Mouse (Mus musculus): Measurements from ENCODE around the gene Miga2. TPM values are rescaled to one million over a fixed set of nuclear protein-coding genes. Genes with fewer than 3 reads are reported as not detected.

Miga2 gene
- polyA plus RNA-seq, 1 experiment from 2014 or later = 23.9 TPM

DNA sequence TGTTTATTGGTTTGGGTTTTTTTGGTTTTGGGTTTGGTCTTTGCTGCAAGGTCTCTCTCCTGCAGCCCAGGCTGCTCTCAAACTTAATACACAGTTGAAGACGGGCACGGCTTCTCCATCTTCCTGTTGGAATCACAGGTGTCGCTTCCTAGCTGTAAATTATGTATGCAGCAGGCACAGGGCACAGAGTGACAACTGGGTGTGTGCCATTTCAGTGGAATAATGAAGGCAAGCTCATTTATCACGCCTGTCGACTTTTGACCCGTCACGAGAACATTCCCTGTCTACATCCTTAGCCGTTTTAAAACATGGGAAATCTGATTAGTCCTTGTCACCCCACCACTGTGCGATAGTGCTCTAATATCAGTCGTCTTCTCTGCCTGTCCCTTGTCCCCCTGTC, 3.4 kb upstream of the Miga2 start:
- no peaks in the 10 kb centered on the region for H3K9me3 ChIP-seq
- WGBS = 81% methylated on average over 10 of the region's 10 CpGs
- H3K27ac ChIP-seq = no peak overlapping the region
- H3K4me3 ChIP-seq = no peak overlapping the region
- no peaks in the 10 kb centered on the region for H3K27me3 ChIP-seq
- no peak overlapping the region for H3K9ac ChIP-seq
- peaks cover 35% of the 10 kb centered on the region for H3K4me1 ChIP-seq
- no peak for ATAC-seq (ENCODE audit: insufficient number of reproducible peaks, insufficient read depth, low FRiP score, low TSS enrichment, low read depth)
- H3K4me2 ChIP-seq = no peak overlapping the region
- no peaks in the 10 kb centered on the region for H3K36me3 ChIP-seq

GRCm38 (mm10) chr2:30362865-30363264, 1.2 kb upstream of the Miga2 start:
- Histone ChIP-seq H3K36me3 (peaks cover 14% of the 10 kb centered on the region), H3K27me3 (no peaks in the 10 kb centered on the region), H3K4me3 (no peak overlapping the region), H3K4me1 (peaks cover 24% of the 10 kb centered on the region), H3K4me2 (no peak overlapping the region), H3K9ac (no peak overlapping the region), H3K9me3 (no peaks in the 10 kb centered on the region), H3K27ac (no peak overlapping the region)
- no peak for ATAC-seq (ENCODE audit: insufficient number of reproducible peaks, insufficient read depth, low FRiP score, low TSS enrichment, low read depth)
- 73% methylated on average over 5 of the region's 5 CpGs for WGBS

DNA sequence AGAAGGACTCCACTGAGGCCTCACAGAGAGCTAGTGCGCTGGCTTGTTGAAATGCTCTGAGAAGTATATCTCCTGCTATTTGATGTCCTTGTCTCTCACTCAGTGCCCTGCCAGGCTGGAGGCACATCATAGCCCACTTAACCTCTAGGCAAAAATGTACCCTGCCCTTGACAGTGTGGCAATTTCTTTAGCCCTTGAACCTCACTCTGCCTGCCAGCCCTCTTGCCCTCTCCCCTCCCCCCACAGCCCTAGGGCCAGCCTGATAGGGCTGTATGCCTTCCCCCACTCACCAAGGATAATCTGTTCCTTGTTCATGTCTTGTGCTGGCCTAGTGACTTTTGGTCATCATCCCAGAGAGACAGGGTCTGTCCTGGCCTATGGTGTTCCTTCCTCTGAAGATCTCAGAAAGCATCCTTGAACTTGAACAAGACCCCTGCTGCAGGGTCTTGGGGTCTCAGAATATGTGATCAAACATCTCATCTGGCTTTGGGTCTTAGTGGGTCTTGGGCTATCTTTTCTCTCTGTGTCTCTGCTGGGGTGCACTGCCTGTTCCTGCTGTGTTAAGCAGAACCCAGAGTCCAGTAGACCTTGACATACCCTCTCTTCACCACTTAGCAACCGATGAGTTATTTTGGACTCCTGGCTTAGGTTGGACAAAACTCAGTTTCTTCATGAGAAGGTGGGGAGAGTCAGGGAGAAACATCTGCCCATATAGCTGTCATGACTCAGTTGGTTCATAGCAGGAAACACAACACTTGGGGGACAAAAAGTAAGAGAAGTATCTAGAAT, 1.4 kb downstream of the Miga2 start:
- Histone ChIP-seq H3K27me3 (no peaks in the 10 kb centered on the region), H3K4me3 (peak overlapping the region; percentile 68), H3K36me3 (peaks cover 40% of the 10 kb centered on the region), H3K4me2 (peak overlapping the region; percentile 95), H3K27ac (0 out of 2 replicates have a peak overlapping the region, but pooled peaks have one; percentile 4), H3K9ac (peak overlapping the region; percentile 90), H3K4me1 (peaks cover 14% of the 10 kb centered on the region), H3K9me3 (no peaks in the 10 kb centered on the region)
- no peak for ATAC-seq (ENCODE audit: insufficient number of reproducible peaks, insufficient read depth, low FRiP score, low TSS enrichment, low read depth)
- 84% methylated on average over 2 of the region's 2 CpGs for WGBS

DNA sequence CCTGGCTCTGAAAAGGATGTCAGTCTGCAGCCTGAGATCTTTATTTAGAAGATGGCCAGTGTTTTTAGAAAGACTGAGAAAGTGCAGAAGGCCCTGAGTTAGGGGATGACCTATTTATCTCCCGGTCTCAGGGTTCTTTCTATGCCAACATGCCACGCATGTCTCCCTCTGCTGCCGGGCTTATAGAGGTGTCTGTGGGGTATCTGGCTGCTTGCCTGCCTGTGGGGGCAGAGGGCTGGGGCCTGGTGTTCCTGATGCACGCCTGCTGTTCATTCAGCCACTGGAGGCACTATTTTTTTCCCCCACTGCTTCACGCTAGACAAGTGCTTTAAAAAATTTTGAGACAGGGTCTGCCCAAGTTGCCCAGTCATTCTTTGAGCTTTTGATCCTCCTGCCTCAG, 2.2 kb downstream of the Miga2 start:
- no peak overlapping the region for H3K9ac ChIP-seq
- WGBS = 74% methylated on average over 5 of the region's 5 CpGs
- H3K27me3 ChIP-seq = no peaks in the 10 kb centered on the region
- H3K4me1 ChIP-seq = peaks cover 14% of the 10 kb centered on the region
- H3K9me3 ChIP-seq = no peaks in the 10 kb centered on the region
- H3K36me3 ChIP-seq = peaks cover 47% of the 10 kb centered on the region
- no peak overlapping the region for H3K4me3 ChIP-seq
- no peak for ATAC-seq (ENCODE audit: insufficient number of reproducible peaks, insufficient read depth, low FRiP score, low TSS enrichment, low read depth)
- H3K27ac ChIP-seq = 0 out of 2 replicates have a peak overlapping the region, but pooled peaks have one; percentile 4
- H3K4me2 ChIP-seq = no peak overlapping the region

GRCm38 (mm10) chr2:30371544-30371943, 7.5 kb downstream of the Miga2 start:
- no peak for ATAC-seq (ENCODE audit: insufficient number of reproducible peaks, insufficient read depth, low FRiP score, low TSS enrichment, low read depth)

DNA sequence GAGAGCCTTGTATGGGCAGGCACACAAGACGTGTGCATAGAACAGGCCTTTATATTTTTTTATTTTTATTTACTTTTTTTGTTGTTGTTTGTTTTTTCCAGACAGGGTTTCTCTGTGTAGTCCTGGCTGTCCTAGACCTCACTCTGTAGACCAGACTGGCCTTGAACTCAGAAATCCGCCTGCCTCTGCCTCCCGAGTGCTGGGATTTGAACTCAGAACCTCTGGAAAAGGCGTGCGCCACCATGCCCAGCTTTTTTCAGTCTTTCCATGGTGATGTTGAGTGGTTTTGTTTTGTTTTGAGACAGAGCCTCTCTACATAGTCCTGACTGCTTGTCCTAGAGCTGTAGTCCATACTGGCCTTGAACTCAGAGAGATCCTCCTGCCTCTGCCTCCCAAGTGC, 8.7 kb downstream of the Miga2 start:
- Histone ChIP-seq H3K36me3 (peaks cover 97% of the 10 kb centered on the region), H3K4me1 (no peaks in the 10 kb centered on the region), H3K9ac (no peak overlapping the region), H3K4me2 (no peak overlapping the region), H3K27me3 (no peaks in the 10 kb centered on the region), H3K9me3 (no peaks in the 10 kb centered on the region), H3K27ac (no peak overlapping the region), H3K4me3 (no peak overlapping the region)
- ATAC-seq (ENCODE audit: insufficient number of reproducible peaks, insufficient read depth, low FRiP score, low TSS enrichment, low read depth) = no peak
- WGBS = 94% methylated on average over 5 of the region's 5 CpGs

More at GRCm38 (mm10) chr2:30371544-30371943, 7.5 kb downstream of the Miga2 start:
- Histone ChIP-seq H3K4me3 (no peak overlapping the region), H3K4me2 (no peak overlapping the region), H3K27me3 (no peaks in the 10 kb centered on the region), H3K27ac (no peak overlapping the region), H3K36me3 (peaks cover 97% of the 10 kb centered on the region), H3K9ac (no peak overlapping the region), H3K9me3 (no peaks in the 10 kb centered on the region), H3K4me1 (no peaks in the 10 kb centered on the region)
- WGBS = 96% methylated on average over 8 of the region's 8 CpGs

- Histone ChIP-seq H3K27me3 (no peaks in the 10 kb centered on the region), H3K4me3 (no peak overlapping the region), H3K36me3 (peaks cover 96% of the 10 kb centered on the region), H3K4me2 (no peak overlapping the region), H3K9me3 (no peaks in the 10 kb centered on the region), H3K27ac (no peak overlapping the region), H3K4me1 (no peaks in the 10 kb centered on the region), H3K9ac (no peak overlapping the region)
- ATAC-seq (ENCODE audit: insufficient number of reproducible peaks, insufficient read depth, low FRiP score, low TSS enrichment, low read depth) = no peak
- WGBS = 90% methylated on average over 10 of the region's 10 CpGs
Measured at GRCm38 (mm10) chr2:30375893-30376292, 11.9 kb downstream of the Miga2 start.

- WGBS = 86% methylated on average over 5 of the region's 5 CpGs
- ATAC-seq (ENCODE audit: insufficient number of reproducible peaks, insufficient read depth, low FRiP score, low TSS enrichment, low read depth) = no peak
- H3K36me3 ChIP-seq = peaks cover 96% of the 10 kb centered on the region
Measured at GRCm38 (mm10) chr2:30377721-30378120, 13.7 kb downstream of the Miga2 start.

DNA sequence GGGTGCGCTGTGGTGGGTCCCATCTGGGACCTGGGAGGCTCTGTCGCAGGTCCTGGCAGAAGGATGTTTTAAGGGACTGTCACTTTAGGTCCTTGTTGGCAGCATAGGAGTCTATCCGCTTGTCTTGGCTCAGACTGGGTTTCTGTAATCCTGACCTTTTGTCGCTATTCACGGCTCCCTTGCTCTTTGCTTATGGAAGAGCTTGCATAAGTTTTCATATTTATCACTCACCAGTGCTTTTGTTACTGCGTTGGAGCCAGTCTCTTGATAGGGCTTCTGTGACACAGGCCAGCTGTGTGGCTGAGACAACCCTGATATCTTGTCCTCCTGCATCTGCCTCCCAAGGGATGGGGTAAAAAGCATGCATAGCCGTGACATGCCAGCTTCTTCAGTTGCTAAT, 15.3 kb downstream of the Miga2 start:
- Histone ChIP-seq H3K27me3 (no peaks in the 10 kb centered on the region), H3K4me1 (no peaks in the 10 kb centered on the region), H3K9me3 (no peaks in the 10 kb centered on the region), H3K36me3 (peaks cover 96% of the 10 kb centered on the region), H3K4me2 (no peak overlapping the region), H3K27ac (no peak overlapping the region), H3K4me3 (no peak overlapping the region), H3K9ac (no peak overlapping the region)
- no peak for ATAC-seq (ENCODE audit: insufficient number of reproducible peaks, insufficient read depth, low FRiP score, low TSS enrichment, low read depth)
- 94% methylated on average over 7 of the region's 7 CpGs for WGBS

More at GRCm38 (mm10) chr2:30377721-30378120, 13.7 kb downstream of the Miga2 start:
- Histone ChIP-seq H3K4me1 (no peaks in the 10 kb centered on the region), H3K27ac (no peak overlapping the region), H3K27me3 (no peaks in the 10 kb centered on the region), H3K4me2 (no peak overlapping the region), H3K9me3 (no peaks in the 10 kb centered on the region), H3K4me3 (no peak overlapping the region), H3K9ac (no peak overlapping the region)

- H3K9me3 ChIP-seq = no peaks in the 10 kb centered on the region
- H3K27ac ChIP-seq = no peak overlapping the region
- no peak overlapping the region for H3K4me3 ChIP-seq
- no peaks in the 10 kb centered on the region for H3K4me1 ChIP-seq
- WGBS = 89% methylated on average over 10 of the region's 10 CpGs
- H3K36me3 ChIP-seq = peaks cover 97% of the 10 kb centered on the region
- no peaks in the 10 kb centered on the region for H3K27me3 ChIP-seq
- H3K4me2 ChIP-seq = no peak overlapping the region
- no peak for ATAC-seq (ENCODE audit: insufficient number of reproducible peaks, insufficient read depth, low FRiP score, low TSS enrichment, low read depth)
- H3K9ac ChIP-seq = no peak overlapping the region
Measured at GRCm38 (mm10) chr2:30380564-30381376, 16.7 kb downstream of the Miga2 start.

- Histone ChIP-seq H3K4me3 (no peak overlapping the region), H3K27ac (no peak overlapping the region), H3K9ac (0 out of 2 replicates have a peak overlapping the region, but pooled peaks have one; percentile 21), H3K9me3 (no peaks in the 10 kb centered on the region), H3K4me2 (no peak overlapping the region), H3K4me1 (no peaks in the 10 kb centered on the region), H3K27me3 (no peaks in the 10 kb centered on the region), H3K36me3 (peaks cover 93% of the 10 kb centered on the region)
- 93% methylated on average over 4 of the region's 4 CpGs for WGBS
- ATAC-seq (ENCODE audit: insufficient number of reproducible peaks, insufficient read depth, low FRiP score, low TSS enrichment, low read depth) = no peak
Measured at GRCm38 (mm10) chr2:30381377-30381725, 17.3 kb downstream of the Miga2 start.

DNA sequence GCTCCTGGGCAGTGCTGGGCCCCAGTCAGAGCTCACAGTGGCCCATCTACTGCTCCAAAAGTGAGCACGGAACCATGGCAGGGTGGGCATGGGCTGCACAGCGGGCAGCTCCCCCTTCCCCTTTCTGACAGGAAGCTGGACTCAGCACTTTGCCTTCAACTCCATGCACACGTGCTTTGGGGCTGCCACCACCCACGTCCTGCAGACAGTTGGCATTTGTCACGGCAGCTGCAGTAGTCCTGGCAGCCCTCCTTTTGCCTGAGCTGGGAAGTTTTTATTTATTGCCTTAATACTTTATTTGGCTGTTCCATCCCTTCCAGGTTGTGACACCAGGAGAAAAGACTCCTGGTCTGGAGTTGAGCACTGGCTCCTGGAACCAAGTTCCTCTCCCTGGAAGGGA, 20.8 kb downstream of the Miga2 start:
- WGBS = 75% methylated on average over 5 of the region's 5 CpGs
- peaks cover 60% of the 10 kb centered on the region for H3K36me3 ChIP-seq
- H3K4me1 ChIP-seq = no peaks in the 10 kb centered on the region
- no peak overlapping the region for H3K4me3 ChIP-seq
- no peak overlapping the region for H3K27ac ChIP-seq
- H3K4me2 ChIP-seq = no peak overlapping the region
- H3K27me3 ChIP-seq = no peaks in the 10 kb centered on the region
- no peak for ATAC-seq (ENCODE audit: insufficient number of reproducible peaks, insufficient read depth, low FRiP score, low TSS enrichment, low read depth)
- H3K9me3 ChIP-seq = no peaks in the 10 kb centered on the region
- no peak overlapping the region for H3K9ac ChIP-seq
